Mouse (Mus musculus): ENCODE measurements around the gene Fam155a.

DNA sequence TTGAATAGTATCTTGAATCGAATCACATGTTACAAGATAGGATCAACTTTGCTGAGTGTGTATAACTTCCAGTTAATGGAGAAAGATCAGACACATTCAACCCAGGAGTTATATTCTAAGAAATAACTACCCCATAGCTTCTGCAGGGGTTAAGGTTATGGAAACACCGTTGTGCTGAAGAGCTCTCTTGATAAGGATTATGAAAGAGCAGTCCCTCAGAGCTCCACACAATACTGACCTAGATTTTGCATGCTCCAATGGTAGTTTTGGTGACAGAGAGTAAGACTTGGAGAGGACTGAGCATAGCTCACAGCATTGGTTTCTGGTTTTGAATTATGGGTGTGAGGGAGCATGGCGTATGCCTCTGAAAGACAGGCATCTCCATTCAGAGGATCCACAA, 579.3 kb downstream of the Fam155a start:
- TF ChIP-seq UBTF (IDR thresholded peaks at IDR 0.05; ENCODE audit: low read depth, low read length): no peak
- TF ChIP-seq EP300 (IDR thresholded peaks at IDR 0.05; ENCODE audit: low read length): no peak
- TF ChIP-seq CTCF (conservative IDR thresholded peaks at IDR 0.05 in 1 of 2, IDR thresholded peaks at IDR 0.05 in 1 of 2; ENCODE audit: low read depth in 2 of 2, low read length in 2 of 2): no peak
- TF ChIP-seq TCF12 (IDR thresholded peaks at IDR 0.05; ENCODE audit: low read depth, low read length): no peak
- TF ChIP-seq KAT2A (IDR thresholded peaks at IDR 0.05; ENCODE audit: insufficient replicate concordance, low read length): no peak
- TF ChIP-seq POLR2A (IDR thresholded peaks at IDR 0.05; ENCODE audit: low read depth, low read length): no peak
- no peak for TF ChIP-seq POLR2AphosphoS2 (IDR thresholded peaks at IDR 0.05; ENCODE audit: low read depth, low read length)
- TF ChIP-seq MYC (IDR thresholded peaks at IDR 0.05; ENCODE audit: low read depth, low read length): no peak
- TF ChIP-seq JUN (IDR thresholded peaks at IDR 0.05; ENCODE audit: insufficient read depth, low read depth, low read length): no peak
- TF ChIP-seq MAX (IDR thresholded peaks at IDR 0.05; ENCODE audit: low read length): no peak
- no peak for TF ChIP-seq ZKSCAN1 (IDR thresholded peaks at IDR 0.05; ENCODE audit: borderline replicate concordance, low read depth, low read length)
- no peak for TF ChIP-seq NRF1 (IDR thresholded peaks at IDR 0.05; ENCODE audit: low read depth, low read length)
- no peak for TF ChIP-seq CHD1 (IDR thresholded peaks at IDR 0.05; ENCODE audit: low read depth, low read length)
